Mouse (Mus musculus) neural tube, embryonic 11.5 days (tissue): ENCODE results near the gene Nacc1. TPM values are rescaled to one million over a fixed set of nuclear protein-coding genes. Genes with fewer than 3 reads are reported as not detected.

ENCODE experiments used
- ATAC-seq: fragments of 200-750 bp; cut with Nextera tagmentation; 2 replicates; pipeline ENCODE4 v1.8.0; 2017; ENCODE audit warnings: moderate number of reproducible peaks, mild to moderate bottlenecking, moderate TSS enrichment, moderate library complexity; ENCODE audit not compliant: insufficient read depth, low FRiP score, low TSS enrichment
- DNase-seq: peaks from one replicate; pipeline ENCODE4 v3.0.0-alpha.2; 2015; ENCODE audit warnings: low spot score
- H3K27ac ChIP-seq: fragments of 300-500 bp; sonication (generic); 2 replicates; pipeline ENCODE4 v1.5.1; 2014; ENCODE audit warnings: low read depth, mild to moderate bottlenecking, low read length
- H3K27me3 ChIP-seq: fragments of 300-500 bp; sonication (generic); 2 replicates; pipeline ENCODE4 v1.6.1; 2014; ENCODE audit warnings: mild to moderate bottlenecking, low read length, mixed read lengths; ENCODE audit not compliant: control insufficient read depth, insufficient read depth
- H3K36me3 ChIP-seq: fragments of 300-500 bp; sonication (generic); 2 replicates; pipeline ENCODE4 v1.6.1; 2014; ENCODE audit warnings: mild to moderate bottlenecking, low read length, moderate library complexity, mixed read lengths; ENCODE audit not compliant: control insufficient read depth, insufficient read depth
- H3K4me1 ChIP-seq: fragments of 300-500 bp; sonication (generic); 2 replicates; pipeline ENCODE4 v1.6.1; 2014; ENCODE audit warnings: low read length, mixed read lengths; ENCODE audit not compliant: control insufficient read depth, insufficient read depth
- H3K4me2 ChIP-seq: fragments of 300-500 bp; sonication (generic); 2 replicates; pipeline ENCODE4 v1.6.1; 2014; ENCODE audit warnings: low read depth, mild to moderate bottlenecking, moderate library complexity
- H3K4me3 ChIP-seq: fragments of 300-500 bp; sonication (generic); 2 replicates; pipeline ENCODE4 v1.5.1; 2014; ENCODE audit warnings: low read depth, low read length
- H3K9ac ChIP-seq: fragments of 300-500 bp; sonication (generic); 2 replicates; pipeline ENCODE4 v1.6.1; 2014; ENCODE audit warnings: mild to moderate bottlenecking, low read length
- H3K9me3 ChIP-seq: fragments of 300-500 bp; sonication (generic); 2 replicates; pipeline ENCODE4 v1.6.1; 2016; ENCODE audit warnings: low read length; ENCODE audit not compliant: control insufficient read depth
- WGBS: fragments of 180-500 bp; shearing (Covaris S2); extraction: QIAGEN DNeasy Blood & Tissue Kit; methylation state at CpG from one replicate; pipeline ENCODE4 v1.1.7; 2014; 5-methylcytosine and 5-hydroxymethylcytosine counted together
- polyA plus RNA-seq: library from polyadenylated mRNA; unstranded; fragments of >200 nt; fragmentation: Nextera tagmentation; extraction: Ambion mirVana; gene quantifications from 2 replicates; pipeline ENCODE4 v1.2.1, GENCODE M21; 2014

The Nacc1 gene
- polyA plus RNA-seq, 1 experiment from 2014 or later, result 26.2 TPM

GRCm38 (mm10) chr8:84659936-84660818, 27.5 kb downstream of the Nacc1 start:
- no peaks in the 10 kb centered on the region for H3K36me3 ChIP-seq
- H3K4me1 ChIP-seq, result peaks cover 42% of the 10 kb centered on the region
- H3K9ac ChIP-seq, result peak overlapping the region; percentile 91
- peak; percentile 70 for DNase-seq
- peak overlapping the region; percentile 91 for H3K4me3 ChIP-seq
- H3K27ac ChIP-seq, result peak overlapping the region; percentile 75
- peak overlapping the region; percentile 90 for H3K4me2 ChIP-seq
- WGBS, result 2% methylated on average over 33 of the region's 33 CpGs
- H3K9me3 ChIP-seq, result no peaks in the 10 kb centered on the region
- no peak for ATAC-seq
- H3K27me3 ChIP-seq, result no peaks in the 10 kb centered on the region

- no peak for ATAC-seq
- 77% methylated on average over 1 of the region's 1 CpGs for WGBS
- no peaks in the 10 kb centered on the region for H3K27me3 ChIP-seq
- no peaks in the 10 kb centered on the region for H3K9me3 ChIP-seq
- H3K4me2 ChIP-seq, result no peak overlapping the region
- peaks cover 45% of the 10 kb centered on the region for H3K4me1 ChIP-seq
- no peaks in the 10 kb centered on the region for H3K36me3 ChIP-seq
- H3K27ac ChIP-seq, result no peak overlapping the region
- DNase-seq, result no peak
- H3K9ac ChIP-seq, result no peak overlapping the region
- no peak overlapping the region for H3K4me3 ChIP-seq
These were observed 28.7 kb downstream of the Nacc1 start for GRCm38 (mm10) chr8:84658951-84659350.

GRCm38 (mm10) chr8:84657680-84658079, 30.0 kb downstream of the Nacc1 start:
- Histone ChIP-seq H3K4me2 (no peak overlapping the region), H3K4me1 (peaks cover 39% of the 10 kb centered on the region), H3K4me3 (no peak overlapping the region), H3K27ac (no peak overlapping the region), H3K9ac (no peak overlapping the region), H3K27me3 (no peaks in the 10 kb centered on the region), H3K36me3 (no peaks in the 10 kb centered on the region), H3K9me3 (no peaks in the 10 kb centered on the region)
- 48% methylated on average over 4 of the region's 4 CpGs for WGBS
- no peak for DNase-seq
- no peak for ATAC-seq

- ATAC-seq, result no peak
- H3K4me1 ChIP-seq, result peaks cover 39% of the 10 kb centered on the region
- peak overlapping the region; percentile 94 for H3K27ac ChIP-seq
- H3K9me3 ChIP-seq, result no peaks in the 10 kb centered on the region
- peak overlapping the region; percentile 17 for H3K4me3 ChIP-seq
- peak overlapping the region; percentile 61 for H3K4me2 ChIP-seq
- no peak for DNase-seq
- H3K36me3 ChIP-seq, result no peaks in the 10 kb centered on the region
- H3K27me3 ChIP-seq, result no peaks in the 10 kb centered on the region
- peak overlapping the region; percentile 65 for H3K9ac ChIP-seq
These were observed 30.5 kb downstream of the Nacc1 start for GRCm38 (mm10) chr8:84657203-84657602.

DNA sequence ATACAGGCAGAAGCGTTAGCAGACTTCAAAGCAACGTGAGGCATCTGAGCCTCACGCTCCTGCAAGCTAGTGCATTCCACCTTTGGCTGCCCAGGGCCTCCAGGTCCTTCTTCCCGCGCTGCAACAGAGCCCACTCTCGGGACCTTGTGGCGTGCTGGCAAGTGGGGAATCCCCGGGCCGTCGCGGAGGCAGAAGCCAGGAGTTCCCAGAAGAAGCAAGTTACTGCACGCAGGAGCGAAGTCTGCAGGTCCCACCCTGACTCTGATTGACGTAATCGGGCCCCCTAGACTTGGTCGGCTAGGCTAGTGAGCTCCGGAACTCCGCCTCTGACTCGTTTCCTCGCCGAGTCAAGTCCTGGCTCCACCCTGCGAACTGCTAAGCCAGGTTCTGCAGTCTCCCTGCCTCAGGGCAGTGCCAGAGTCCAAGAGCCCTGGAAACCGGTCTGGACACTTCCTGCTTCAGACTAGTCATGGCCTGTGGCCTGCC, 31.0 kb downstream of the Nacc1 start:
- Histone ChIP-seq H3K4me2 (peak overlapping the region; percentile 61), H3K9ac (peak overlapping the region; percentile 65), H3K9me3 (no peaks in the 10 kb centered on the region), H3K27me3 (no peaks in the 10 kb centered on the region), H3K4me1 (peaks cover 39% of the 10 kb centered on the region), H3K27ac (peak overlapping the region; percentile 94), H3K36me3 (no peaks in the 10 kb centered on the region), H3K4me3 (peak overlapping the region; percentile 17)
- ATAC-seq (no peak), DNase-seq (peak; percentile 71)
- WGBS, result under 1% methylated on average over 23 of the region's 23 CpGs

- Histone ChIP-seq H3K9ac (peak overlapping the region; percentile 65), H3K9me3 (no peaks in the 10 kb centered on the region), H3K36me3 (no peaks in the 10 kb centered on the region), H3K4me3 (peak overlapping the region; percentile 17), H3K4me2 (peak overlapping the region; percentile 61), H3K27me3 (no peaks in the 10 kb centered on the region), H3K27ac (peak overlapping the region; percentile 94), H3K4me1 (peaks cover 39% of the 10 kb centered on the region)
- ATAC-seq (peak; percentile 43), DNase-seq (peak; percentile 86)
- WGBS, result 2% methylated on average over 10 of the region's 10 CpGs
These were observed 31.5 kb downstream of the Nacc1 start for GRCm38 (mm10) chr8:84656191-84656525.

DNA sequence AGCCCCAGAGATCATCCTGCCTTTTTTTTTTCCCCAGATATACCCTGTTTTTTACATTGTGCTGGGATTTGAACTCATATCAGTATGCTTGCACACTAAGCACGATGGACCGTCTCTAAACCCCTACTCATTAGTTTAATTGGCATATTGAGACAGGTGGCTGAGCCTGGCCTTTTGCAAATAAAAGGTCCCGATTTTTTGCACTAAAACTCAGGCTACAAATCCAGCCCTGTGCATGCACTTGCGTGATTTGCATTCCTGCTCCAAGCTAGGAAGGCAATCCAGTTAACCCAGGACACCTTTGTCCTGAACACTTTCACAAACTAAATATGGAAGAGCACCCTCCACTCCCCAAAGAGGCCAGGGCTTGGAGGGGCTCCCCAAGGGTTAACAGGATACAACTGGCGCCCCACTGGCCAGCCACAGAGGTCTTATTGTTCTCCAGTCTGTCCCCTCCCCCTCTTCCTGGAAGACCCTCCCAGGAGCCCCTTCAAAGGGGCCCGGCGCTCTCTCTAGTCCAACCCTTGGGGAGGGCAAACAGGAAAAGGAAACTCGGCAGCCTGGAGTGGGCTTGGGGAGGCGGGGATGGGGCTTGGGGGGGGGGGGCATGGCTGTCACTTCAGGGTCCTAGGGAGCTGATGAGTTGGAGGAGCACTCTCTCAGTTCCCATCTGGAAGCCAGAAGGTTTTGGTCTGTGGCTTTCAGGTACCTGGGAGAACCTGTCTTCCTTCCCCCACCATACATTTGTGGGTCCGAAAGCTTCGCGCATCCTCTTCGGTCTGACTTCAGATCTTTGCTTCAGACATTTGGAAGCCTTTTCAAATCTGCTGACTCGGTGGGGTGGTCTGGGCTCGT, 32.1 kb downstream of the Nacc1 start:
- peak overlapping the region; percentile 61 for H3K4me2 ChIP-seq
- 2% methylated on average over 14 of the region's 15 CpGs for WGBS
- H3K36me3 ChIP-seq, result no peaks in the 10 kb centered on the region
- H3K4me3 ChIP-seq, result peak overlapping the region; percentile 17
- H3K9me3 ChIP-seq, result no peaks in the 10 kb centered on the region
- peak overlapping the region; percentile 94 for H3K27ac ChIP-seq
- no peaks in the 10 kb centered on the region for H3K27me3 ChIP-seq
- ATAC-seq (peak; percentile 52), DNase-seq (peak; percentile 84)
- H3K4me1 ChIP-seq, result peaks cover 39% of the 10 kb centered on the region
- peak overlapping the region; percentile 65 for H3K9ac ChIP-seq

- no peaks in the 10 kb centered on the region for H3K36me3 ChIP-seq
- no peak overlapping the region for H3K4me3 ChIP-seq
- H3K4me1 ChIP-seq, result peaks cover 37% of the 10 kb centered on the region
- no peak for DNase-seq
- no peak for ATAC-seq
- H3K27ac ChIP-seq, result peak overlapping the region; percentile 94
- 45% methylated on average over 4 of the region's 4 CpGs for WGBS
- H3K9me3 ChIP-seq, result no peaks in the 10 kb centered on the region
- H3K27me3 ChIP-seq, result no peaks in the 10 kb centered on the region
- H3K4me2 ChIP-seq, result no peak overlapping the region; the same call in 1 of the 2 replicates
- no peak overlapping the region for H3K9ac ChIP-seq
These were observed 33.1 kb downstream of the Nacc1 start for GRCm38 (mm10) chr8:84654597-84654996.
